12 mouse cellular contexts compared by ENCODE assay signal in the genomic region with DNA sequence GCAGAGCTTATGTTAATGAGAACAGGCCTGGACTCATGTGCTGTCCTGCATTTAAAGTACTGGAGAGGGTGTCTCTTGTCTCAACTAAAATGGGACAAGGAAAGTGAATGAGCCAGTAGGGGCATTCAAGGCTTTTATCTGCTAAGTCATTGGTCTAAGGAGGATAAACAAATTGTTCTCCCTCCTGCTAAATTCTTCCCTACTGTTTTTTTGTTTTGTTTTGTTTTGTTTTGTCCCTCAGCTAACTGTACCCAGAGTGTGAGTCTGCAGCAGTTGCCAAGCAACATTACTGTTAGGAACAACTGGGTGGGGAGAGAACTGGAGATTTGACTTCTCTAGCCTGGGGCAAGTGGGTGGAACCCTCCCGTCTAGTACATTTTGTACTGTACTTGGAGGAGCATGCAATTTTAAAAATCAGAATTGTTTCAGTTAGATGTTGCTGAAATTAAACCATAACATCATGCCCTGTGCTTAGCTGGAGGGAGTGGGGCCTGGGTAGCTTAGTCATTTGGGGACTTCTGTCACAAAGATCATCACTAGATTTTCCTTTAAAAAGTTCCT. TPM values are rescaled to one million over a fixed set of nuclear protein-coding genes. Genes with fewer than 3 reads are reported as not detected.
DNase-seq lines count a peak whose midpoint lies in the region; ATAC-seq and TF ChIP-seq lines count a peak whose summit lies in the region.
"Had no signal": no experiment of that assay in that cellular context is flagged by ENCODE, and none has a peak within 500 bp of the region (broad histone marks: within the 10 kb centered on the region; RNA-seq: fewer than 3 reads in every experiment).

No protein-coding gene starts in this region.

- DNase-seq in limb, embryonic 14.5 days (ENCODE audit: low spot score), result peak; percentile 33
- no peak for DNase-seq in limb, embryonic 10.5 days (ENCODE audit: low spot score)
- DNase-seq in brain, embryonic 14.5 days (ENCODE audit: low read depth), result peak; percentile 40
- DNase-seq in heart, postnatal 25 days (ENCODE audit: low spot score), result peak; percentile 73
- no peak for DNase-seq in MN1 (ENCODE audit: low spot score)
- DNase-seq in adrenal gland, adult 8-10 months, result no peak
- no peak for DNase-seq in right cerebral cortex, postnatal 10 days (ENCODE audit: low spot score in 2 of 2)
- DNase-seq: adrenal gland, postnatal 36 days had no signal

- TF ChIP-seq CTCF in brain, embryonic 14.5 days (IDR thresholded peaks at IDR 0.05; ENCODE audit: borderline replicate concordance, extremely low read depth, insufficient read depth, insufficient read length), result no peak

- no peak overlapping the region for H3K27ac ChIP-seq in limb, embryonic 14.5 days (replicated peaks; ENCODE audit: low read depth, low read length)
- no peak overlapping the region for H3K27ac ChIP-seq in limb, embryonic 10.5 days
- H3K27ac ChIP-seq: liver, embryonic 15.5 days had no signal

- H3K9ac ChIP-seq in limb, embryonic 14.5 days (ENCODE audit: low read depth, low read length, severe bottlenecking), result no peak overlapping the region
- H3K9ac ChIP-seq: liver, embryonic 15.5 days had no signal

- intact Hi-C loops in heart, postnatal 25 days (cut with DNase I), result no loop called here

- H3K4me2 ChIP-seq in limb, embryonic 14.5 days (replicated peaks; ENCODE audit: low read depth, low read length, severe bottlenecking), result no peak overlapping the region
- peak overlapping the region; percentile 40 for H3K4me2 ChIP-seq in myocyte (ENCODE audit: low read depth)
- H3K4me2 ChIP-seq: liver, embryonic 15.5 days had no signal

- no peak for TF ChIP-seq POLR2A in limb, embryonic 14.5 days (IDR thresholded peaks at IDR 0.05; ENCODE audit: borderline replicate concordance, extremely low read depth, insufficient read depth, insufficient read length)
- TF ChIP-seq POLR2A in brain, embryonic 14.5 days (IDR thresholded peaks at IDR 0.05; ENCODE audit: borderline replicate concordance, extremely low read depth, insufficient read depth, insufficient read length, poor library complexity, severe bottlenecking), result no peak
- TF ChIP-seq POLR2A in myocyte (IDR thresholded peaks at IDR 0.05; ENCODE audit: insufficient read length, low read depth), result no peak

- H3K9me3 ChIP-seq in limb, embryonic 14.5 days (ENCODE audit: control insufficient read depth, low read length), result no peaks in the 10 kb centered on the region
- H3K9me3 ChIP-seq in limb, embryonic 10.5 days (replicated peaks), result no peaks in the 10 kb centered on the region
- H3K9me3 ChIP-seq: liver, embryonic 15.5 days had no signal

- no peak for ATAC-seq in limb, embryonic 14.5 days (ENCODE audit: low FRiP score, low read depth)
- ATAC-seq: intestine, postnatal 0 days had no signal

- no peaks in the 10 kb centered on the region for H3K79me2 ChIP-seq in myocyte (ENCODE audit: control insufficient read depth, insufficient read depth)

- no peaks in the 10 kb centered on the region for H3K27me3 ChIP-seq in limb, embryonic 14.5 days (ENCODE audit: control insufficient read depth, insufficient read depth, low read length)
- no peaks in the 10 kb centered on the region for H3K27me3 ChIP-seq in limb, embryonic 10.5 days (ENCODE audit: low read depth, poor library complexity, severe bottlenecking)
- H3K27me3 ChIP-seq in myocyte (ENCODE audit: control insufficient read depth, insufficient read depth, insufficient read length), result no peaks in the 10 kb centered on the region
- H3K27me3 ChIP-seq: liver, embryonic 15.5 days had no signal

- no peaks in the 10 kb centered on the region for H3K4me1 ChIP-seq in limb, embryonic 14.5 days (ENCODE audit: control insufficient read depth, insufficient read depth, low read length)
- peaks cover 5% of the 10 kb centered on the region; the same call in 1 of the 2 replicates for H3K4me1 ChIP-seq in limb, embryonic 10.5 days

- no peak overlapping the region for H3ac ChIP-seq in myocyte (ENCODE audit: control insufficient read depth, insufficient read length)

- WGBS in limb, embryonic 14.5 days, result 53% methylated on average over 1 of the region's 1 CpGs
- WGBS in limb, embryonic 10.5 days, result 61% methylated on average over 1 of the region's 1 CpGs

- no peak overlapping the region for H3K4me3 ChIP-seq in limb, embryonic 14.5 days (replicated peaks; ENCODE audit: low read length)
- no peak overlapping the region for H3K4me3 ChIP-seq in limb, embryonic 10.5 days
- H3K4me3 ChIP-seq in myocyte, result no peak overlapping the region
- H3K4me3 ChIP-seq: erythroblast, embryonic 14.5 days; liver, embryonic 15.5 days had no signal

- no peaks in the 10 kb centered on the region for H3K36me3 ChIP-seq in limb, embryonic 14.5 days (ENCODE audit: control insufficient read depth, insufficient read depth, low read length)
- H3K36me3 ChIP-seq in limb, embryonic 10.5 days, result no peaks in the 10 kb centered on the region
- H3K36me3 ChIP-seq in myocyte (ENCODE audit: control insufficient read depth, insufficient read depth), result no peaks in the 10 kb centered on the region
- H3K36me3 ChIP-seq: liver, embryonic 15.5 days had no signal

TF ChIP-seq in myocyte, 11 proteins besides CTCF, POLR2A, EP300 and RAD21:
- TF ChIP-seq CEBPB (IDR thresholded peaks at IDR 0.05; ENCODE audit: insufficient read depth, poor library complexity, severe bottlenecking), result no peak
- no peak for TF ChIP-seq E2F4 (IDR thresholded peaks at IDR 0.05; ENCODE audit: insufficient read depth)
- TF ChIP-seq POLR2AphosphoS2 (IDR thresholded peaks at IDR 0.05; ENCODE audit: insufficient read length, low read depth), result no peak
- TF ChIP-seq MYOD1 (IDR thresholded peaks at IDR 0.05; ENCODE audit: control insufficient read depth in 1 of 3, insufficient read length in 2 of 3, low read depth in 2 of 3), result no peak
- TF ChIP-seq SRF (IDR thresholded peaks at IDR 0.05; ENCODE audit: control insufficient read depth, insufficient read length, low read depth), result no peak
- no peak for TF ChIP-seq REST (IDR thresholded peaks at IDR 0.05; ENCODE audit: insufficient read depth, insufficient read length)
- no peak for TF ChIP-seq MYOG (IDR thresholded peaks at IDR 0.05; ENCODE audit: control insufficient read depth in 1 of 3, insufficient read depth in 1 of 3, insufficient read length in 2 of 3, low read depth in 2 of 3)
- no peak for TF ChIP-seq MAX (IDR thresholded peaks at IDR 0.05; ENCODE audit: low read depth)
- TF ChIP-seq TCF3 (IDR thresholded peaks at IDR 0.05; ENCODE audit: insufficient read length, low read depth), result no peak

RNA-seq across cellular contexts. Expression of gene Wee1, which starts 5.0 kb away (rescaled TPM):
- 29.1 and 29.8 TPM in 2 replicates for polyA plus RNA-seq in limb, embryonic 14.5 days (2012; rRNA removed)
- polyA plus RNA-seq in limb, embryonic 14.5 days (2014; fragmentation: Nextera tagmentation; extraction: Ambion mirVana), result 28.1 and 28.8 TPM in 2 replicates
- 33.0 and 34.8 TPM in 2 replicates for polyA plus RNA-seq in limb, embryonic 10.5 days (2016; fragmentation: Nextera tagmentation; extraction: Ambion mirVana)
- polyA plus RNA-seq in brain, embryonic 14.5 days (2012; rRNA removed), result 10.3 and 14.2 TPM in 2 replicates
- 10 to 100 TPM in 1 of 2 experiments, 1 to 10 TPM in 1; 6.4 to 11.0 TPM for total RNA-seq in heart, postnatal 25 days (2021)
- polyA plus RNA-seq in myocyte (2012; fragmentation: generic; extraction: Trizol), result 4.6 TPM
- 10 to 100 TPM in 3 of 4 experiments, 1 to 10 TPM in 1; 9.8 to 16.5 (median 13.3) TPM for total RNA-seq in adrenal gland, adult 8-10 months (2022)

RNA-seq across cellular contexts. Expression of gene Zfp143, which starts 55.8 kb away (rescaled TPM):
- polyA plus RNA-seq in limb, embryonic 14.5 days (2012; rRNA removed), result 18.0 and 20.5 TPM in 2 replicates
- polyA plus RNA-seq in limb, embryonic 14.5 days (2014; fragmentation: Nextera tagmentation; extraction: Ambion mirVana), result 14.1 and 17.4 TPM in 2 replicates
- polyA plus RNA-seq in limb, embryonic 10.5 days (2016; fragmentation: Nextera tagmentation; extraction: Ambion mirVana), result 23.8 and 27.5 TPM in 2 replicates
- 24.1 and 25.2 TPM in 2 replicates for polyA plus RNA-seq in brain, embryonic 14.5 days (2012; rRNA removed)
- total RNA-seq in heart, postnatal 25 days (2021), result 1 to 10 TPM; 8.9 to 10.0 TPM
- polyA plus RNA-seq in myocyte (2012; fragmentation: generic; extraction: Trizol), result 6.4 TPM
- total RNA-seq in adrenal gland, adult 8-10 months (2022), result 10 to 100 TPM; 13.3 to 17.8 (median 15.7) TPM

Comparison
In these comparisons a context has a peak if more than half of its experiments do, and no peak if none do; other contexts are left out.
1. DNase-seq: peak in limb, embryonic 14.5 days (single experiment), brain, embryonic 14.5 days (single experiment) and heart, postnatal 25 days (single experiment); none in limb, embryonic 10.5 days (single experiment), MN1 (single experiment), adrenal gland, adult 8-10 months (single experiment) and right cerebral cortex, postnatal 10 days (0 of 2).